Mouse (Mus musculus): ENCODE measurements around the gene Neu1. TPM values are rescaled to one million over a fixed set of nuclear protein-coding genes. Genes with fewer than 3 reads are reported as not detected.

Gene Neu1
- polyA plus RNA-seq (2012; rRNA removed) = 21.2 and 68.8 TPM in 2 replicates

- Histone ChIP-seq H3K36me3 (ENCODE audit: control insufficient read depth, insufficient read depth, low read length) (peaks cover 33% of the 10 kb centered on the region), H3K27me3 (ENCODE audit: control insufficient read depth, insufficient read depth, low read length) (no peaks in the 10 kb centered on the region), H3K4me1 (ENCODE audit: control insufficient read depth, insufficient read depth, insufficient read length, low read length) (peaks cover 16% of the 10 kb centered on the region), H3K27ac (ENCODE audit: insufficient read depth, low read depth, low read length) (peak within 1 kb of the TSS; percentile 10; the same call in 1 of the 2 replicates), H3K4me3 (ENCODE audit: low read depth, low read length) (peak within 1 kb of the TSS; percentile 81)
- TF ChIP-seq POLR2A (IDR thresholded peaks at IDR 0.05; ENCODE audit: low read depth, low read length) = peak; percentile 84; the same call in 1 of the 2 replicates
- TF ChIP-seq CTCF (IDR thresholded peaks at IDR 0.05; ENCODE audit: extremely low read depth, insufficient read length, insufficient replicate concordance, low read depth, low read length) = peak; percentile 64; the same call in 1 of the 2 replicates
- WGBS = under 1% methylated on average over 38 of the region's 38 CpGs
These were observed at the start of gene Neu1 for GRCm38 (mm10) chr17:34931061-34931734. Neu1 (plus strand) TSS chr17:34931253.

- Histone ChIP-seq H3K27me3 (ENCODE audit: control insufficient read depth, insufficient read depth, low read length) (no peaks in the 10 kb centered on the region), H3K4me1 (ENCODE audit: control insufficient read depth, insufficient read depth, insufficient read length, low read length) (peaks cover 10% of the 10 kb centered on the region), H3K36me3 (ENCODE audit: control insufficient read depth, insufficient read depth, low read length) (no peaks in the 10 kb centered on the region), H3K27ac (ENCODE audit: insufficient read depth, low read depth, low read length) (no peak within 1 kb of the TSS), H3K4me3 (ENCODE audit: low read depth, low read length) (peak within 1 kb of the TSS; percentile 50)
- TF ChIP-seq CTCF (IDR thresholded peaks at IDR 0.05; ENCODE audit: extremely low read depth, insufficient read length, insufficient replicate concordance, low read depth, low read length) (no peak), POLR2A (IDR thresholded peaks at IDR 0.05; ENCODE audit: low read depth, low read length) (no peak)
- 6% methylated on average over 15 of the region's 15 CpGs for WGBS
These were observed 49.3 kb upstream of the Neu1 start, which contains the start of gene Gm20547 for GRCm38 (mm10) chr17:34881683-34882310. Gm20547 (minus strand) TSS chr17:34882042.

GRCm38 (mm10) chr17:34883332-34883731, 47.7 kb upstream of the Neu1 start:
- Histone ChIP-seq H3K4me3 (ENCODE audit: low read depth, low read length) (no peak overlapping the region), H3K27me3 (ENCODE audit: control insufficient read depth, insufficient read depth, low read length) (no peaks in the 10 kb centered on the region), H3K27ac (ENCODE audit: insufficient read depth, low read depth, low read length) (no peak overlapping the region), H3K4me1 (ENCODE audit: control insufficient read depth, insufficient read depth, insufficient read length, low read length) (peaks cover 10% of the 10 kb centered on the region), H3K36me3 (ENCODE audit: control insufficient read depth, insufficient read depth, low read length) (no peaks in the 10 kb centered on the region)
- TF ChIP-seq POLR2A (IDR thresholded peaks at IDR 0.05; ENCODE audit: low read depth, low read length) (no peak), CTCF (IDR thresholded peaks at IDR 0.05; ENCODE audit: extremely low read depth, insufficient read length, insufficient replicate concordance, low read depth, low read length) (no peak)
- 57% methylated on average over 3 of the region's 3 CpGs for WGBS

GRCm38 (mm10) chr17:34884704-34885103, 46.3 kb upstream of the Neu1 start:
- H3K27ac ChIP-seq (ENCODE audit: insufficient read depth, low read depth, low read length) = no peak overlapping the region
- H3K4me1 ChIP-seq (ENCODE audit: control insufficient read depth, insufficient read depth, insufficient read length, low read length) = peaks cover 7% of the 10 kb centered on the region
- WGBS = 92% methylated on average over 6 of the region's 6 CpGs
- no peak for TF ChIP-seq CTCF (IDR thresholded peaks at IDR 0.05; ENCODE audit: extremely low read depth, insufficient read length, insufficient replicate concordance, low read depth, low read length)
- TF ChIP-seq POLR2A (IDR thresholded peaks at IDR 0.05; ENCODE audit: low read depth, low read length) = no peak
- no peak overlapping the region for H3K4me3 ChIP-seq (ENCODE audit: low read depth, low read length)
- no peaks in the 10 kb centered on the region for H3K36me3 ChIP-seq (ENCODE audit: control insufficient read depth, insufficient read depth, low read length)
- H3K27me3 ChIP-seq (ENCODE audit: control insufficient read depth, insufficient read depth, low read length) = no peaks in the 10 kb centered on the region

- no peak overlapping the region for H3K4me3 ChIP-seq (ENCODE audit: low read depth, low read length)
- WGBS = 89% methylated on average over 3 of the region's 3 CpGs
- H3K4me1 ChIP-seq (ENCODE audit: control insufficient read depth, insufficient read depth, insufficient read length, low read length) = peaks cover 4% of the 10 kb centered on the region; the same call in 1 of the 2 replicates
- no peak for TF ChIP-seq CTCF (IDR thresholded peaks at IDR 0.05; ENCODE audit: extremely low read depth, insufficient read length, insufficient replicate concordance, low read depth, low read length)
- no peak for TF ChIP-seq POLR2A (IDR thresholded peaks at IDR 0.05; ENCODE audit: low read depth, low read length)
- no peak overlapping the region for H3K27ac ChIP-seq (ENCODE audit: insufficient read depth, low read depth, low read length)
- no peaks in the 10 kb centered on the region for H3K36me3 ChIP-seq (ENCODE audit: control insufficient read depth, insufficient read depth, low read length)
- no peaks in the 10 kb centered on the region for H3K27me3 ChIP-seq (ENCODE audit: control insufficient read depth, insufficient read depth, low read length)
These were observed 45.4 kb upstream of the Neu1 start for GRCm38 (mm10) chr17:34885615-34886014.

- Histone ChIP-seq H3K36me3 (ENCODE audit: control insufficient read depth, insufficient read depth, low read length) (no peaks in the 10 kb centered on the region), H3K4me1 (ENCODE audit: control insufficient read depth, insufficient read depth, insufficient read length, low read length) (peaks cover 1% of the 10 kb centered on the region; the same call in 1 of the 2 replicates), H3K4me3 (ENCODE audit: low read depth, low read length) (no peak overlapping the region), H3K27ac (ENCODE audit: insufficient read depth, low read depth, low read length) (no peak overlapping the region), H3K27me3 (ENCODE audit: control insufficient read depth, insufficient read depth, low read length) (no peaks in the 10 kb centered on the region)
- TF ChIP-seq POLR2A (IDR thresholded peaks at IDR 0.05; ENCODE audit: low read depth, low read length) = no peak
- TF ChIP-seq CTCF (IDR thresholded peaks at IDR 0.05; ENCODE audit: extremely low read depth, insufficient read length, insufficient replicate concordance, low read depth, low read length) = no peak
- WGBS = 86% methylated on average over 5 of the region's 5 CpGs
These were observed 43.1 kb upstream of the Neu1 start for GRCm38 (mm10) chr17:34887942-34888341.

- Histone ChIP-seq H3K27ac (ENCODE audit: insufficient read depth, low read depth, low read length) (no peak overlapping the region), H3K27me3 (ENCODE audit: control insufficient read depth, insufficient read depth, low read length) (no peaks in the 10 kb centered on the region), H3K36me3 (ENCODE audit: control insufficient read depth, insufficient read depth, low read length) (no peaks in the 10 kb centered on the region), H3K4me3 (ENCODE audit: low read depth, low read length) (no peak overlapping the region), H3K4me1 (ENCODE audit: control insufficient read depth, insufficient read depth, insufficient read length, low read length) (peaks cover 7% of the 10 kb centered on the region)
- 87% methylated on average over 12 of the region's 12 CpGs for WGBS
- TF ChIP-seq POLR2A (IDR thresholded peaks at IDR 0.05; ENCODE audit: low read depth, low read length) = no peak
- TF ChIP-seq CTCF (IDR thresholded peaks at IDR 0.05; ENCODE audit: extremely low read depth, insufficient read length, insufficient replicate concordance, low read depth, low read length) = no peak
These were observed 40.8 kb upstream of the Neu1 start for GRCm38 (mm10) chr17:34890074-34890743.

Measured in small intestine, adult 2 months (tissue).